Mouse (Mus musculus): ENCODE measurements at regions not wholly inside any gene's neighbourhood (a gene's known extent, or its start where the extent isn't known, plus 50 kb on each side); places are given as distances from the start of the nearest gene placed in this dataset.

GRCm38 (mm10) chr5:73919936-73920335, 148.3 kb downstream of the Usp46 start:
- no peak for TF ChIP-seq CTCF (IDR thresholded peaks at IDR 0.05; ENCODE audit: low read depth)
- TF ChIP-seq EP300 (IDR thresholded peaks at IDR 0.05; ENCODE audit: low read depth), result no peak
